Mouse (Mus musculus): ENCODE results near the gene Slc23a4. TPM values are rescaled to one million over a fixed set of nuclear protein-coding genes. Genes with fewer than 3 reads are reported as not detected.

The Slc23a4 gene
- total RNA-seq, 1 experiment: 2.1 TPM

DNA sequence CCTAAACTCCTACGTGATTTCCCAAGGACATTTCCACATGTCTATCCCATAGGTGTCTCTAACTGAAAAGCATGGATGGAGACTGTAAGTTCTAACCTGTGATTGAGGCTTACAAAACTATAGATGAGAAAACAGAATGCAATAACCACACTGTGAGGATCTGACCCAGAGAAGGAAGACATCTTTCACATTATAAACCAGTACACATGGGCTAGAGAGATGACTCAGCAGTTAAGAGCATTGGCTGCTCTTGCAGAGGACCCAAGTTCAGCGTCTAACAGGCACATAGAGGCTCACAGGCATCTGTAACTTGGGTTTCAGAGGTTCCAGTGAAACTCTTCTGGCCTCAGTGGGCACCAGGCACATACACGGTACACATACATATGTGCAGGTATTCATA, 73.7 kb downstream of the Slc23a4 start:
- peaks cover 1 to 3% of the 10 kb centered on the region in 2 experiments; a peak in 2 of 4 replicates for H3K4me1 ChIP-seq (ENCODE audit: control insufficient read depth in 2 of 2, insufficient read depth in 2 of 2, low read length in 2 of 2, poor library complexity in 1 of 2)
- no peak overlapping the region for H3K9ac ChIP-seq (ENCODE audit: insufficient read depth, low read depth, low read length, poor library complexity, severe bottlenecking)
- no peak overlapping the region for H3K4me3 ChIP-seq (ENCODE audit: insufficient read depth in 1 of 2, low read depth in 1 of 2, low read length in 2 of 2, poor library complexity in 1 of 2, severe bottlenecking in 1 of 2)
- TF ChIP-seq ZC3H11A (IDR thresholded peaks at IDR 0.05; ENCODE audit: borderline replicate concordance, low read depth, low read length) (no peak), MAFK (IDR thresholded peaks at IDR 0.05; ENCODE audit: insufficient read depth, low read depth, low read length) (peak; percentile 17; the same call in 1 of the 2 replicates)
- no peak overlapping the region for H3K27ac ChIP-seq (ENCODE audit: insufficient read depth, low read depth, low read length, poor library complexity, severe bottlenecking)
- no peak for DNase-seq (ENCODE audit: low read depth, low spot score)
- H3K36me3 ChIP-seq (ENCODE audit: control insufficient read depth, insufficient read depth, low read length, poor library complexity, severe bottlenecking): no peaks in the 10 kb centered on the region
- no peaks in the 10 kb centered on the region for H3K9me3 ChIP-seq (ENCODE audit: control insufficient read depth, insufficient read depth, low read depth, low read length)
- in situ Hi-C loops (cut with MboI; ENCODE audit: low sequenced_read_pairs in 2 of 2, unreplicated experiment in 2 of 2): no loop called here

GRCm38 (mm10) chr6:34913341-34914040, 74.7 kb downstream of the Slc23a4 start:
- TF ChIP-seq CHD2 (IDR thresholded peaks at IDR 0.05; ENCODE audit: low read depth, low read length): no peak
- TF ChIP-seq ZC3H11A (IDR thresholded peaks at IDR 0.05; ENCODE audit: borderline replicate concordance, low read depth, low read length): no peak
- TF ChIP-seq MAFK (IDR thresholded peaks at IDR 0.05; ENCODE audit: insufficient read depth, low read depth, low read length): no peak
- TF ChIP-seq HCFC1 (IDR thresholded peaks at IDR 0.05; ENCODE audit: borderline replicate concordance, insufficient read depth, low read length): no peak
- no peak for TF ChIP-seq ZNF384 (IDR thresholded peaks at IDR 0.05; ENCODE audit: low read depth, low read length)
- Histone ChIP-seq H3K4me3 (ENCODE audit: insufficient read depth in 1 of 2, low read depth in 1 of 2, low read length in 2 of 2, poor library complexity in 1 of 2, severe bottlenecking in 1 of 2) (no peak overlapping the region), H3K9ac (ENCODE audit: insufficient read depth, low read depth, low read length, poor library complexity, severe bottlenecking) (no peak overlapping the region), H3K27ac (ENCODE audit: insufficient read depth, low read depth, low read length, poor library complexity, severe bottlenecking) (no peak overlapping the region), H3K36me3 (ENCODE audit: control insufficient read depth, insufficient read depth, low read length, poor library complexity, severe bottlenecking) (no peaks in the 10 kb centered on the region), H3K4me1 (ENCODE audit: control insufficient read depth in 2 of 2, insufficient read depth in 2 of 2, low read length in 2 of 2, poor library complexity in 1 of 2) (peaks cover 1 to 3% of the 10 kb centered on the region in 2 experiments; a peak in 2 of 4 replicates), H3K9me3 (ENCODE audit: control insufficient read depth, insufficient read depth, low read depth, low read length) (no peaks in the 10 kb centered on the region)
- DNase-seq (ENCODE audit: low read depth, low spot score): no peak
- in situ Hi-C loops (cut with MboI; ENCODE audit: low sequenced_read_pairs in 2 of 2, unreplicated experiment in 2 of 2): no loop called here

- no peak within 1 kb of the TSS; the same call in 1 of the 2 replicates for H3K27ac ChIP-seq (ENCODE audit: insufficient read depth, low read depth, low read length, poor library complexity, severe bottlenecking)
- peak; percentile 75 for DNase-seq (ENCODE audit: low read depth, low spot score)
- H3K9ac ChIP-seq (ENCODE audit: insufficient read depth, low read depth, low read length, poor library complexity, severe bottlenecking): peak within 1 kb of the TSS; percentile 85
- in situ Hi-C loops (cut with MboI; ENCODE audit: low sequenced_read_pairs in 2 of 2, unreplicated experiment in 2 of 2): no loop called here
- H3K9me3 ChIP-seq (ENCODE audit: control insufficient read depth, insufficient read depth, low read depth, low read length): no peaks in the 10 kb centered on the region
- peak within 1 kb of the TSS; percentile 97 to 100 for H3K4me3 ChIP-seq (ENCODE audit: insufficient read depth in 1 of 2, low read depth in 1 of 2, low read length in 2 of 2, poor library complexity in 1 of 2, severe bottlenecking in 1 of 2)
- H3K4me1 ChIP-seq (ENCODE audit: control insufficient read depth in 2 of 2, insufficient read depth in 2 of 2, low read length in 2 of 2, poor library complexity in 1 of 2): peaks cover 1 to 3% of the 10 kb centered on the region in 2 experiments; a peak in 2 of 4 replicates
- peaks cover 5% of the 10 kb centered on the region; the same call in 1 of the 2 replicates for H3K36me3 ChIP-seq (ENCODE audit: control insufficient read depth, insufficient read depth, low read length, poor library complexity, severe bottlenecking)
- TF ChIP-seq CHD2 (IDR thresholded peaks at IDR 0.05; ENCODE audit: low read depth, low read length) (no peak), MAFK (IDR thresholded peaks at IDR 0.05; ENCODE audit: insufficient read depth, low read depth, low read length) (peak; percentile 57)
Observed at GRCm38 (mm10) chr6:34910371-34911219, 77.6 kb downstream of the Slc23a4 start, which contains the start of gene Wdr91. Gene Wdr91, minus strand, starts transcription at chr6:34910876.

DNA sequence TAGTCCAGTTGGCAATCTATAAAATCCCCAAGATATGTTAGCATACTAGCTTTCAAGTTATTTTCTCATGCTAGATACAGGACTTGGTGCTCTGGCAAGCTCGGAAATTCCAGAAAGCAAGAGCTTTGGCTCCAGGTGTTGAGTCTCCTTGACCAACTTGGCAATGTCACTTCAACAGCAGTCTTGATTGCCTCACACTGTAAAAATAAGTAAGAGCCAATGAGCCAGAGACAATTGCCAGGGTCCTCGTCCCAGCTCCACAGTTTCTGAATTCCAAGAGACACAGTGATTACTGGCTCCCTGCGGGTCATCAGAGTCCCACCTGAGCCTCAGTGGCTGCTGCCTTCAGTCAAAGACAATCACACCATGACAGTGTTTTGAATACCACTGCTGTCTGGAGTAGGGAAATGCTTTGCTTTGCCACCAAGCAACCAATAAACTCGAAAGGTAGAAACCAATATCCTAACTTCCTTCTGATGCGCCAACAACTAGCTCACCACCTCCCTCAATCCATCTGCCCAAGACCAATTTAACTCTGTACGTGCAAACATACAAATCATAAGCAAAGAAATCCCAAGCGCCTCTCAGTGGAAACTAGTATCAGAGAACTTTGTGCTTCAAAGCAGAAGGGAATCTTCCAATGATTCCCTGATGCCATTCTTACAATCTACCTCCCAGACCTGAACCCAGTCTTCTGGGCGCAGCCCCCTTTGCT, 78.4 kb downstream of the Slc23a4 start:
- H3K36me3 ChIP-seq (ENCODE audit: control insufficient read depth, insufficient read depth, low read length, poor library complexity, severe bottlenecking): peaks cover 10% of the 10 kb centered on the region
- H3K4me1 ChIP-seq (ENCODE audit: control insufficient read depth in 2 of 2, insufficient read depth in 2 of 2, low read length in 2 of 2, poor library complexity in 1 of 2): peaks cover 1 to 3% of the 10 kb centered on the region in 2 experiments; a peak in 2 of 4 replicates
- H3K9me3 ChIP-seq (ENCODE audit: control insufficient read depth, insufficient read depth, low read depth, low read length): no peaks in the 10 kb centered on the region
- in situ Hi-C loops (cut with MboI; ENCODE audit: low sequenced_read_pairs in 2 of 2, unreplicated experiment in 2 of 2): no loop called here
- peak overlapping the region; percentile 85 for H3K9ac ChIP-seq (ENCODE audit: insufficient read depth, low read depth, low read length, poor library complexity, severe bottlenecking)
- no peak for DNase-seq (ENCODE audit: low read depth, low spot score)
- H3K27ac ChIP-seq (ENCODE audit: insufficient read depth, low read depth, low read length, poor library complexity, severe bottlenecking): no peak overlapping the region
- TF ChIP-seq CHD2 (IDR thresholded peaks at IDR 0.05; ENCODE audit: low read depth, low read length): no peak
- peak overlapping the region; percentile 97 to 100 for H3K4me3 ChIP-seq (ENCODE audit: insufficient read depth in 1 of 2, low read depth in 1 of 2, low read length in 2 of 2, poor library complexity in 1 of 2, severe bottlenecking in 1 of 2)
